Mouse (Mus musculus) lung, embryonic 14.5 days (tissue): ENCODE measurements at regions not wholly inside any gene's neighbourhood (a gene's known extent, or its start where the extent isn't known, plus 50 kb on each side); places are given as distances from the start of the nearest gene placed in this dataset.
A peak's percentile ranks its signal among the peaks of the same experiment; 100 is the strongest.

Experiments used
- ATAC-seq: fragments of 200-750 bp; cut with Nextera tagmentation; 2 replicates; pipeline ENCODE4 v1.8.0; 2017; ENCODE audit warnings: mild to moderate bottlenecking, moderate TSS enrichment, moderate library complexity; ENCODE audit not compliant: insufficient read depth
- DNase-seq: peaks from one replicate; pipeline ENCODE4 v3.0.0-alpha.2; 2015
- H3K27ac ChIP-seq: fragments of 300-500 bp; sonication (generic); 2 replicates; pipeline ENCODE4 v1.5.1; 2014; ENCODE audit warnings: low read depth, mild to moderate bottlenecking, moderate library complexity
- H3K27me3 ChIP-seq: fragments of 300-500 bp; sonication (generic); 2 replicates; pipeline ENCODE4 v1.6.1; 2014; ENCODE audit warnings: low read length, control low read depth; ENCODE audit not compliant: insufficient read depth
- H3K36me3 ChIP-seq: fragments of 300-500 bp; sonication (generic); 2 replicates; pipeline ENCODE4 v1.6.1; 2014; ENCODE audit warnings: control low read depth; ENCODE audit not compliant: insufficient read depth
- H3K4me1 ChIP-seq: fragments of 300-500 bp; sonication (generic); 2 replicates; pipeline ENCODE4 v1.6.1; 2014; ENCODE audit warnings: antibody characterized with exemption, control low read depth; ENCODE audit not compliant: insufficient read depth
- H3K4me2 ChIP-seq: fragments of 300-500 bp; sonication (generic); 2 replicates; pipeline ENCODE4 v1.6.1; 2014; ENCODE audit warnings: mild to moderate bottlenecking
- H3K4me3 ChIP-seq: fragments of 300-500 bp; sonication (generic); 2 replicates; pipeline ENCODE4 v1.5.1; 2014; ENCODE audit warnings: low read depth, low read length
- H3K9ac ChIP-seq: fragments of 300-500 bp; sonication (generic); 2 replicates; pipeline ENCODE4 v1.6.1; 2014
- H3K9me3 ChIP-seq: fragments of 300-500 bp; sonication (generic); 2 replicates; pipeline ENCODE4 v1.6.1; 2016; ENCODE audit warnings: low read depth, low read length, control low read depth
- CTCF ChIP-seq: IDR thresholded peaks from 2 replicates; pipeline ENCODE4 v1.5.1; 2016; ENCODE audit warnings: antibody characterized with exemption, low read depth
- WGBS: fragments of 180-500 bp; shearing (Covaris S2); extraction: QIAGEN DNeasy Blood & Tissue Kit; methylation state at CpG from one replicate; pipeline ENCODE4 v1.1.7; 2014; 5-methylcytosine and 5-hydroxymethylcytosine counted together

GRCm38 (mm10) chr8:92158219-92158618, 199.2 kb upstream of the Irx5 start:
- ATAC-seq (no peak), DNase-seq (peak; percentile 25)
- Histone ChIP-seq H3K4me1 (no peaks in the 10 kb centered on the region), H3K4me3 (no peak overlapping the region), H3K27me3 (no peaks in the 10 kb centered on the region), H3K27ac (no peak overlapping the region), H3K9ac (no peak overlapping the region), H3K9me3 (no peaks in the 10 kb centered on the region), H3K4me2 (no peak overlapping the region), H3K36me3 (no peaks in the 10 kb centered on the region)
- no peak for TF ChIP-seq CTCF
- WGBS: 22% methylated on average over 10 of the region's 10 CpGs

GRCm38 (mm10) chr8:92152478-92152877, 204.9 kb upstream of the Irx5 start:
- no peaks in the 10 kb centered on the region for H3K36me3 ChIP-seq
- WGBS: 44% methylated on average over 5 of the region's 5 CpGs
- DNase-seq: no peak
- TF ChIP-seq CTCF: no peak
- no peak overlapping the region for H3K27ac ChIP-seq
- H3K4me3 ChIP-seq: no peak overlapping the region
- no peak for ATAC-seq
- H3K9me3 ChIP-seq: no peaks in the 10 kb centered on the region
- no peaks in the 10 kb centered on the region for H3K4me1 ChIP-seq
- H3K27me3 ChIP-seq: no peaks in the 10 kb centered on the region
- H3K9ac ChIP-seq: no peak overlapping the region
- no peak overlapping the region for H3K4me2 ChIP-seq

- WGBS: 85% methylated on average over 3 of the region's 3 CpGs
- no peaks in the 10 kb centered on the region for H3K4me1 ChIP-seq
Observed at GRCm38 (mm10) chr8:92147672-92148071, 209.8 kb upstream of the Irx5 start.

GRCm38 (mm10) chr8:92137091-92137882, 220.1 kb upstream of the Irx5 start:
- Histone ChIP-seq H3K9me3 (no peaks in the 10 kb centered on the region), H3K27ac (peak overlapping the region; percentile 70), H3K4me3 (no peak overlapping the region), H3K36me3 (no peaks in the 10 kb centered on the region), H3K4me1 (peaks cover 5% of the 10 kb centered on the region; the same call in 1 of the 2 replicates), H3K27me3 (peaks cover 20% of the 10 kb centered on the region; the same call in 1 of the 2 replicates), H3K4me2 (peak overlapping the region; percentile 20), H3K9ac (no peak overlapping the region)
- 14% methylated on average over 16 of the region's 17 CpGs for WGBS
- TF ChIP-seq CTCF: no peak
- DNase-seq: peak; percentile 59
- ATAC-seq: peak; percentile 58; the same call in 1 of the 2 replicates

More at GRCm38 (mm10) chr8:92147672-92148071, 209.8 kb upstream of the Irx5 start:
- Histone ChIP-seq H3K9me3 (no peaks in the 10 kb centered on the region), H3K36me3 (no peaks in the 10 kb centered on the region), H3K27me3 (no peaks in the 10 kb centered on the region), H3K27ac (no peak overlapping the region), H3K9ac (no peak overlapping the region), H3K4me3 (no peak overlapping the region), H3K4me2 (no peak overlapping the region)
- DNase-seq (no peak), ATAC-seq (no peak)
- no peak for TF ChIP-seq CTCF

- no peak overlapping the region for H3K9ac ChIP-seq
- H3K27ac ChIP-seq: no peak overlapping the region
- H3K4me3 ChIP-seq: no peak overlapping the region
- H3K4me2 ChIP-seq: no peak overlapping the region
- H3K27me3 ChIP-seq: peaks cover 20% of the 10 kb centered on the region; the same call in 1 of the 2 replicates
- TF ChIP-seq CTCF: no peak
- WGBS: 19% methylated on average over 11 of the region's 13 CpGs
- H3K36me3 ChIP-seq: no peaks in the 10 kb centered on the region
- no peak for ATAC-seq
- no peak for DNase-seq
- H3K4me1 ChIP-seq: peaks cover 5% of the 10 kb centered on the region; the same call in 1 of the 2 replicates
- H3K9me3 ChIP-seq: no peaks in the 10 kb centered on the region
Observed at GRCm38 (mm10) chr8:92136413-92136812, 221.0 kb upstream of the Irx5 start.

GRCm38 (mm10) chr8:92134434-92134833, 223.0 kb upstream of the Irx5 start:
- H3K4me3 ChIP-seq: no peak overlapping the region
- H3K36me3 ChIP-seq: no peaks in the 10 kb centered on the region
- H3K27me3 ChIP-seq: peaks cover 20% of the 10 kb centered on the region; the same call in 1 of the 2 replicates
- no peak overlapping the region for H3K27ac ChIP-seq
- H3K9ac ChIP-seq: no peak overlapping the region
- no peak for TF ChIP-seq CTCF
- H3K9me3 ChIP-seq: no peaks in the 10 kb centered on the region
- ATAC-seq: no peak
- DNase-seq: no peak
- WGBS: 37% methylated on average over 5 of the region's 5 CpGs
- peaks cover 8% of the 10 kb centered on the region; the same call in 1 of the 2 replicates for H3K4me1 ChIP-seq
- no peak overlapping the region for H3K4me2 ChIP-seq
